Mouse (Mus musculus) neural tube, embryonic 11.5 days (tissue): Measurements from ENCODE around the gene Smad9. TPM values are rescaled to one million over a fixed set of nuclear protein-coding genes. Genes with fewer than 3 reads are reported as not detected.

Experiments
- ATAC-seq: fragments of 200-750 bp; cut with Nextera tagmentation; 2 replicates; pipeline ENCODE4 v1.8.0; 2017; ENCODE audit warnings: moderate number of reproducible peaks, mild to moderate bottlenecking, moderate TSS enrichment, moderate library complexity; ENCODE audit not compliant: insufficient read depth, low FRiP score, low TSS enrichment
- DNase-seq: peaks from one replicate; pipeline ENCODE4 v3.0.0-alpha.2; 2015; ENCODE audit warnings: low spot score
- H3K27ac ChIP-seq: fragments of 300-500 bp; sonication (generic); 2 replicates; pipeline ENCODE4 v1.5.1; 2014; ENCODE audit warnings: low read depth, mild to moderate bottlenecking, low read length
- H3K27me3 ChIP-seq: fragments of 300-500 bp; sonication (generic); 2 replicates; pipeline ENCODE4 v1.6.1; 2014; ENCODE audit warnings: mild to moderate bottlenecking, low read length, mixed read lengths; ENCODE audit not compliant: control insufficient read depth, insufficient read depth
- H3K36me3 ChIP-seq: fragments of 300-500 bp; sonication (generic); 2 replicates; pipeline ENCODE4 v1.6.1; 2014; ENCODE audit warnings: mild to moderate bottlenecking, low read length, moderate library complexity, mixed read lengths; ENCODE audit not compliant: control insufficient read depth, insufficient read depth
- H3K4me1 ChIP-seq: fragments of 300-500 bp; sonication (generic); 2 replicates; pipeline ENCODE4 v1.6.1; 2014; ENCODE audit warnings: low read length, mixed read lengths; ENCODE audit not compliant: control insufficient read depth, insufficient read depth
- H3K4me2 ChIP-seq: fragments of 300-500 bp; sonication (generic); 2 replicates; pipeline ENCODE4 v1.6.1; 2014; ENCODE audit warnings: low read depth, mild to moderate bottlenecking, moderate library complexity
- H3K4me3 ChIP-seq: fragments of 300-500 bp; sonication (generic); 2 replicates; pipeline ENCODE4 v1.5.1; 2014; ENCODE audit warnings: low read depth, low read length
- H3K9ac ChIP-seq: fragments of 300-500 bp; sonication (generic); 2 replicates; pipeline ENCODE4 v1.6.1; 2014; ENCODE audit warnings: mild to moderate bottlenecking, low read length
- H3K9me3 ChIP-seq: fragments of 300-500 bp; sonication (generic); 2 replicates; pipeline ENCODE4 v1.6.1; 2016; ENCODE audit warnings: low read length; ENCODE audit not compliant: control insufficient read depth
- WGBS: fragments of 180-500 bp; shearing (Covaris S2); extraction: QIAGEN DNeasy Blood & Tissue Kit; methylation state at CpG from one replicate; pipeline ENCODE4 v1.1.7; 2014; 5-methylcytosine and 5-hydroxymethylcytosine counted together
- polyA plus RNA-seq: library from polyadenylated mRNA; unstranded; fragments of >200 nt; fragmentation: Nextera tagmentation; extraction: Ambion mirVana; gene quantifications from 2 replicates; pipeline ENCODE4 v1.2.1, GENCODE M21; 2014

Smad9 gene
- polyA plus RNA-seq, result 0.43 and 0.57 TPM in 2 replicates

DNA sequence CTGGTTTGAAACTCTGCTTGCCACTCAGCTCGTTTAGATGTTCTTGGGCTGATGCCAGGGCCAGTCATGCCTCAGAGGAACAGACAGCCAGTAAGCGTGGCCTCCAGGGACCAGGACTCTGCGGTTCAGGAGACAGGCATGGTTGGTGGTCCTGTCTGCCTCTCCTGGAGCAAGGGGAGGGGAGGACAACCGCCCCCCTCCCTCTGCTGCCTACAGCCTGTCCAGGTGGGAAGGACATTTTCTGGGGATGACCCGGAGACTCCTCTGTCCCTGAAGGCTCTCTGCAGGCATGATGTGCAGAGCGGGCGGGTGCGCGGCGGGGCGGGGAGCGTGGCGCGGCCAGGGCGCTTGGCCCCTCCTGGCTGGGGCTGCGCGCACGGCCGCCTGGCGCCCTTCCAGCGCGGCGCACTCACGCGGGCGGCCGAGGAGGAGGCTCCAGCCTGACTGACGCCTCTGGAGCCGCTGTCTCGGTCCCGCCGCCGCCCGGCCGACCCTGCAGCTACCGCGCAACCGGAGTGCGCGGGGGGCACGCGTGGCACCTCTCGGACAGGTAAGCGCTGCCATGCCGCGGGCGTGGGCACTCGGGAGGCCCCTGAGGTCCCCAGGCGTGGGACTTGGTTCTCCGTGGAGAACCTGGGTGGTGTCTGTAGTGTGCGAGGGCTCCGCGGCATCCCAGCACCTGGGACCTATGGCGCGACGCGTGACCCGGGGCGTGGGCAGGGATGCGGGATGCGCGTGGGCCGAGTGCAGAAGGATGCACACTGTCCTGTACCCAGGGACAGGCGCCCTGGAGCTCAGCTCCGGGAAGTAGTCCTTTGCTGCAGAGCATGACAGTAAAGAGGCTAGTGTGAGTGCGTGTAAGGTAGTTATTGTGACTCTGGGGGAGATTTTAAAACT lies at the start of gene Smad9:
Gene Smad9 (plus strand): TSS at position 438 of the 897 bp plus-strand sequence.
- peak within 1 kb of the TSS; percentile 47 for H3K9ac ChIP-seq
- no peak within 1 kb of the TSS for H3K27ac ChIP-seq
- WGBS, result 2% methylated on average over 58 of the region's 66 CpGs
- peaks cover 15% of the 10 kb centered on the region; the same call in 1 of the 2 replicates for H3K27me3 ChIP-seq
- peak within 1 kb of the TSS; percentile 59 for H3K4me3 ChIP-seq
- H3K4me2 ChIP-seq, result peak within 1 kb of the TSS; percentile 100
- H3K9me3 ChIP-seq, result no peaks in the 10 kb centered on the region
- H3K4me1 ChIP-seq, result peaks cover 5% of the 10 kb centered on the region; the same call in 1 of the 2 replicates
- ATAC-seq, result peak; percentile 60; the same call in 1 of the 2 replicates
- no peaks in the 10 kb centered on the region; the same call in 1 of the 2 replicates for H3K36me3 ChIP-seq
- DNase-seq, result peak; percentile 75

GRCm38 (mm10) chr3:54708972-54709371 lies 46.4 kb upstream of the Smad9 start:
- peaks cover 16% of the 10 kb centered on the region for H3K36me3 ChIP-seq
- 89% methylated on average over 9 of the region's 9 CpGs for WGBS
- H3K4me3 ChIP-seq, result no peak overlapping the region
- no peaks in the 10 kb centered on the region for H3K4me1 ChIP-seq
- no peak for ATAC-seq
- no peaks in the 10 kb centered on the region for H3K9me3 ChIP-seq
- no peaks in the 10 kb centered on the region for H3K27me3 ChIP-seq
- H3K4me2 ChIP-seq, result no peak overlapping the region
- no peak overlapping the region for H3K27ac ChIP-seq
- H3K9ac ChIP-seq, result no peak overlapping the region
- no peak for DNase-seq

DNA sequence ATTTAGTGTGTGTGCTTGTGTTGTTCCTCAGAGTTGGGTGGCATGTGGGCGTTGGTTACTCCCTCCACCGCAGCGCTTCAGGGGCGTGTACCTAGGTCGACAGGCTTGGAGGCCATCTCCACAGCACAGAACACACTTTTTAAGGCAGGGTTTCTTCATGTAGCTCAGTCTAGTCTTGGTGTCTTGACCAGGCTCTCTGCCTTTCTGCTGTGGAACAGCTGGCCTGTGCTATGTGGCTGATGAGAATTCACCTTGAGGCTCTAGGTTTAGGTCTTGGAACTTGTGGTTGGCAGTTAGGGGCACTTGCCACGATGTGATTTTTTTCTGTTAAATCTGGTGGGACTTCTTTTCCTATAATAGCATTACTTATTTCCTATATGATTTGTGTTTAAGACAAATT lies 41.1 kb upstream of the Smad9 start, which contains the start of gene Gm21958:
Gene Gm21958 (minus strand): TSS at position 101 of the 400 bp plus-strand sequence.
- H3K27ac ChIP-seq, result no peak within 1 kb of the TSS
- 91% methylated on average over 6 of the region's 6 CpGs for WGBS
- no peak within 1 kb of the TSS for H3K9ac ChIP-seq
- H3K36me3 ChIP-seq, result peaks cover 27% of the 10 kb centered on the region
- ATAC-seq (no peak), DNase-seq (no peak)
- H3K9me3 ChIP-seq, result no peaks in the 10 kb centered on the region
- H3K27me3 ChIP-seq, result no peaks in the 10 kb centered on the region
- no peak within 1 kb of the TSS for H3K4me2 ChIP-seq
- no peaks in the 10 kb centered on the region for H3K4me1 ChIP-seq
- no peak within 1 kb of the TSS for H3K4me3 ChIP-seq

DNA sequence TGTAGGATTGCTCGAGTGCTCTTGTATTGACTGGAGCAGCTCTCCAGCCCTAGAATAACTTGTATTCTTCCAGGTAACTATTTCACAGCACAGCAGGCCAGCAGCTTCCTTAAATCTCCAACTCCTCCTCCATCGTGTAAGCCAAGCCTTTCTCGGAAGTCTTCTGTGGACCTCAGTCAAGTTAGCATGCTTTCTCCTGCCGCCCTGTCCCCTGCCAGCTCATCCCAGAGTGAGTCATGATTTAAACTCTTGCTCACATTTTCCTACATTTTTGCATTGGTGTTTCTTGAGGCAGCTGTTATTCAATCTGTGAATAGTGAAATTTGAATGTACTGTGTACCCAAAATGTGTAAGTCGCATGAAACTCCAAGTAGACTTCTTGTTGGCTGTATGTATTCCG lies 39.9 kb upstream of the Smad9 start:
- peaks cover 23% of the 10 kb centered on the region for H3K36me3 ChIP-seq
- WGBS, result 93% methylated on average over 6 of the region's 6 CpGs
- DNase-seq, result no peak

GRCm38 (mm10) chr3:54717348-54717747 lies 38.0 kb upstream of the Smad9 start:
- no peak overlapping the region for H3K4me3 ChIP-seq
- H3K9ac ChIP-seq, result no peak overlapping the region
- no peaks in the 10 kb centered on the region for H3K9me3 ChIP-seq
- H3K4me2 ChIP-seq, result no peak overlapping the region
- no peaks in the 10 kb centered on the region for H3K4me1 ChIP-seq
- no peaks in the 10 kb centered on the region for H3K27me3 ChIP-seq
- WGBS, result 85% methylated on average over 6 of the region's 6 CpGs
- no peak overlapping the region for H3K27ac ChIP-seq
- DNase-seq (no peak), ATAC-seq (no peak)
- peaks cover 16% of the 10 kb centered on the region for H3K36me3 ChIP-seq

More for the DNA sequence above, 39.9 kb upstream of the Smad9 start:
- H3K4me1 ChIP-seq, result no peaks in the 10 kb centered on the region
- no peak overlapping the region for H3K4me2 ChIP-seq
- H3K4me3 ChIP-seq, result no peak overlapping the region
- no peak for ATAC-seq
- no peak overlapping the region for H3K27ac ChIP-seq
- H3K27me3 ChIP-seq, result no peaks in the 10 kb centered on the region
- no peak overlapping the region for H3K9ac ChIP-seq
- H3K9me3 ChIP-seq, result no peaks in the 10 kb centered on the region

DNA sequence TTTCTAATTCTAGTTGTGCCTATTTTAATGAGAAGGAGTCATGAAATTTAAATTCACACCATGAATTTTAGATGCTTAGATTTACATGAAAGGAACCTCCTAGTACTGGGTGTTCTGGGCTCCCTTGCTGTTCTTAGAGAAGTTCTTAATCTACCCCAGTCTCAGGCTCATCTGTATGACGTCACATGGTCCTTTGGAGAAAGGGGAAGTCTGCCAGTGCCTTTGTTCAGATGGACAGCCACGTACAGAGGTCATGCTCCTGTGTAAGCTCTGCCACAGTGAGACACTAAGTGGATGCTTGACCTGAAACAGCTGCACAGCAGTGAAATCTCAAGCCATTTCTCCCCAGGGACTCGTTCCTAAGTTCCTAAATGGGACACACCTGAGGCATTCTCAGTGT lies 36.4 kb upstream of the Smad9 start:
- Histone ChIP-seq H3K9me3 (no peaks in the 10 kb centered on the region), H3K27me3 (no peaks in the 10 kb centered on the region), H3K36me3 (peaks cover 12% of the 10 kb centered on the region), H3K4me3 (no peak overlapping the region), H3K27ac (no peak overlapping the region), H3K4me2 (no peak overlapping the region), H3K4me1 (no peaks in the 10 kb centered on the region), H3K9ac (no peak overlapping the region)
- 59% methylated on average over 3 of the region's 3 CpGs for WGBS
- no peak for ATAC-seq
- DNase-seq, result no peak

- Histone ChIP-seq H3K4me3 (no peak overlapping the region), H3K27me3 (no peaks in the 10 kb centered on the region), H3K4me1 (no peaks in the 10 kb centered on the region), H3K27ac (no peak overlapping the region), H3K4me2 (no peak overlapping the region), H3K9ac (no peak overlapping the region), H3K9me3 (no peaks in the 10 kb centered on the region), H3K36me3 (peaks cover 2% of the 10 kb centered on the region)
- DNase-seq (no peak), ATAC-seq (no peak)
- WGBS, result 85% methylated on average over 10 of the region's 10 CpGs
These were observed 31.5 kb upstream of the Smad9 start for GRCm38 (mm10) chr3:54723741-54724500.

GRCm38 (mm10) chr3:54725344-54725743 lies 30.0 kb upstream of the Smad9 start:
- ATAC-seq (no peak), DNase-seq (no peak)
- Histone ChIP-seq H3K27me3 (no peaks in the 10 kb centered on the region), H3K36me3 (peaks cover 8% of the 10 kb centered on the region), H3K4me3 (no peak overlapping the region), H3K9me3 (no peaks in the 10 kb centered on the region), H3K4me2 (no peak overlapping the region), H3K4me1 (no peaks in the 10 kb centered on the region), H3K27ac (no peak overlapping the region), H3K9ac (no peak overlapping the region)
- 94% methylated on average over 2 of the region's 2 CpGs for WGBS
